Mouse (Mus musculus): Measurements from ENCODE around the gene Srd5a3.

GRCm38 (mm10) chr5:76187885-76188284 is 47.8 kb downstream of the Srd5a3 start:
- TF ChIP-seq CTCF (IDR thresholded peaks at IDR 0.05; ENCODE audit: control insufficient read depth, insufficient read depth, insufficient replicate concordance, low read depth, low read length) (no peak), POLR2A (IDR thresholded peaks at IDR 0.05; ENCODE audit: control insufficient read depth, low read depth, low read length) (no peak)

All from testis, adult 2 months (tissue).